Mouse (Mus musculus) cerebral cortex, adult 2 months (tissue): ENCODE results near the gene Naa11.

ENCODE experiments used
- WGBS: fragments of 180-500 bp; shearing (Covaris S2); methylation state at CpG from one replicate; pipeline ENCODE4 v1.1.7; 2018; 5-methylcytosine and 5-hydroxymethylcytosine counted together

The Naa11 gene

GRCm38 (mm10) chr5:97334794-97335193 is 57.4 kb downstream of the Naa11 start:
- WGBS = 82% methylated on average over 3 of the region's 3 CpGs
